Mouse (Mus musculus): Measurements from ENCODE around the gene Ipo9.

Gene Ipo9

GRCm38 (mm10) chr1:135366380-135366779 is 63.9 kb downstream of the Ipo9 start:
- no peak for DNase-seq

GRCm38 (mm10) chr1:135363446-135363845 is 66.9 kb downstream of the Ipo9 start:
- no peak for DNase-seq

- no peak for DNase-seq
These were observed 68.2 kb downstream of the Ipo9 start for GRCm38 (mm10) chr1:135362115-135362514.

- DNase-seq: no peak
These were observed 68.8 kb downstream of the Ipo9 start for GRCm38 (mm10) chr1:135361491-135361890.

- DNase-seq: no peak
These were observed 71.2 kb downstream of the Ipo9 start for GRCm38 (mm10) chr1:135359071-135359470.

GRCm38 (mm10) chr1:135351953-135352352 is 78.3 kb downstream of the Ipo9 start:
- no peak for DNase-seq

- DNase-seq: no peak
These were observed 82.7 kb downstream of the Ipo9 start for GRCm38 (mm10) chr1:135347498-135348169.

GRCm38 (mm10) chr1:135346891-135347290 is 83.4 kb downstream of the Ipo9 start:
- DNase-seq: no peak

- no peak for DNase-seq
These were observed 86.3 kb downstream of the Ipo9 start for GRCm38 (mm10) chr1:135344026-135344425.

GRCm38 (mm10) chr1:135341947-135342346 is 88.4 kb downstream of the Ipo9 start:
- no peak for DNase-seq
